Mouse (Mus musculus) myocyte (in vitro differentiated cells): Measurements from ENCODE around the gene Rab3il1. TPM values are rescaled to one million over a fixed set of nuclear protein-coding genes. Genes with fewer than 3 reads are reported as not detected.

ENCODE experiments used
- H3K27me3 ChIP-seq: one replicate; pipeline ENCODE4 v1.6.1; 2011; ENCODE audit not compliant: control insufficient read depth, insufficient read depth, insufficient read length
- H3K36me3 ChIP-seq: one replicate; pipeline ENCODE4 v1.6.1; 2011; ENCODE audit not compliant: control insufficient read depth, insufficient read depth
- H3K4me2 ChIP-seq: one replicate; pipeline ENCODE4 v1.6.1; 2011; ENCODE audit warnings: low read depth, control low read depth
- H3K4me3 ChIP-seq: one replicate; pipeline ENCODE4 v1.5.1; 2011; ENCODE audit warnings: mild to moderate bottlenecking, control low read depth, moderate library complexity
- H3K79me2 ChIP-seq: one replicate; pipeline ENCODE4 v1.6.1; 2011; ENCODE audit not compliant: control insufficient read depth, insufficient read depth
- H3ac ChIP-seq: one replicate; pipeline ENCODE4 v1.6.1; 2011; ENCODE audit not compliant: control insufficient read depth, insufficient read length
- CEBPB ChIP-seq: IDR thresholded peaks from 2 replicates; pipeline ENCODE4 v1.6.1; 2011; ENCODE audit warnings: mild to moderate bottlenecking, moderate library complexity; ENCODE audit not compliant: poor library complexity, insufficient read depth, severe bottlenecking
- E2F4 ChIP-seq: IDR thresholded peaks from one replicate; pipeline ENCODE4 v1.6.1; 2011; ENCODE audit warnings: mild to moderate bottlenecking, control low read depth, moderate library complexity; ENCODE audit not compliant: insufficient read depth
- MAX ChIP-seq: IDR thresholded peaks from one replicate; pipeline ENCODE4 v1.6.1; 2011; ENCODE audit warnings: low read depth, mild to moderate bottlenecking, control low read depth
- MYOD1 ChIP-seq, 3 experiments: IDR thresholded peaks; one replicate each; pipeline ENCODE4 v1.6.1; 2011; ENCODE audit warnings: control low read depth in 2 of 3, low read depth in 2 of 3, mild to moderate bottlenecking in 2 of 3, moderate library complexity in 1 of 3; ENCODE audit not compliant: insufficient read length in 2 of 3, control insufficient read depth in 1 of 3
- MYOG ChIP-seq, 3 experiments: IDR thresholded peaks; one replicate each; pipeline ENCODE4 v1.6.1; 2011; ENCODE audit warnings: control low read depth in 2 of 3, low read depth in 2 of 3, mild to moderate bottlenecking in 2 of 3; ENCODE audit not compliant: insufficient read length in 2 of 3, control insufficient read depth in 1 of 3, insufficient read depth in 1 of 3
- POLR2A ChIP-seq: IDR thresholded peaks from one replicate; pipeline ENCODE4 v1.6.1; 2011; ENCODE audit warnings: low read depth, mild to moderate bottlenecking, control low read depth, moderate library complexity; ENCODE audit not compliant: insufficient read length
- POLR2AphosphoS2 ChIP-seq: IDR thresholded peaks from one replicate; pipeline ENCODE4 v1.6.1; 2011; ENCODE audit warnings: low read depth, control low read depth; ENCODE audit not compliant: insufficient read length
- REST ChIP-seq: IDR thresholded peaks from one replicate; pipeline ENCODE4 v1.6.1; 2011; ENCODE audit warnings: mild to moderate bottlenecking, control low read depth, moderate library complexity; ENCODE audit not compliant: insufficient read depth, insufficient read length
- SRF ChIP-seq: IDR thresholded peaks from one replicate; pipeline ENCODE4 v1.6.1; 2011; ENCODE audit warnings: low read depth; ENCODE audit not compliant: control insufficient read depth, insufficient read length
- TCF12 ChIP-seq: IDR thresholded peaks from one replicate; pipeline ENCODE4 v1.6.1; 2011; ENCODE audit warnings: mild to moderate bottlenecking, control low read depth; ENCODE audit not compliant: poor library complexity, insufficient read depth, severe bottlenecking
- TCF3 ChIP-seq: IDR thresholded peaks from one replicate; pipeline ENCODE4 v1.6.1; 2011; ENCODE audit warnings: low read depth, control low read depth; ENCODE audit not compliant: insufficient read length
- USF1 ChIP-seq: IDR thresholded peaks from one replicate; pipeline ENCODE4 v1.6.1; 2011; ENCODE audit warnings: low read depth, mild to moderate bottlenecking, control low read depth, moderate library complexity
- polyA plus RNA-seq: library from polyadenylated mRNA; unstranded; fragments of >200 nt; fragmentation: generic; extraction: Trizol; gene quantifications from one replicate; pipeline ENCODE4 v1.2.1, GENCODE M21; 2012; ENCODE audit warnings: missing spikeins

The Rab3il1 gene
- polyA plus RNA-seq, 1 experiment: 15.2 TPM

- TF ChIP-seq POLR2AphosphoS2: no peak
- no peak for TF ChIP-seq E2F4
- TF ChIP-seq MYOD1 (IDR thresholded peaks at IDR 0.05; ENCODE audit: control insufficient read depth in 1 of 3, insufficient read length in 2 of 3, low read depth in 2 of 3): no peak
- no peak for TF ChIP-seq MYOG (IDR thresholded peaks at IDR 0.05; ENCODE audit: control insufficient read depth in 1 of 3, insufficient read depth in 1 of 3, insufficient read length in 2 of 3, low read depth in 2 of 3)
- no peak for TF ChIP-seq TCF3
- no peak for TF ChIP-seq TCF12
- no peak for TF ChIP-seq MAX
- TF ChIP-seq POLR2A: no peak
- no peak for TF ChIP-seq REST
- TF ChIP-seq USF1: no peak
- Histone ChIP-seq H3K27me3 (no peaks in the 10 kb centered on the region), H3K79me2 (peaks cover 68% of the 10 kb centered on the region), H3K4me3 (no peak overlapping the region), H3K4me2 (no peak overlapping the region), H3ac (no peak overlapping the region), H3K36me3 (peaks cover 65% of the 10 kb centered on the region)
Observed at GRCm38 (mm10) chr19:10050438-10050837, 49.0 kb downstream of the Rab3il1 start.

GRCm38 (mm10) chr19:10052698-10053097, 51.2 kb downstream of the Rab3il1 start:
- peaks cover 45% of the 10 kb centered on the region for H3K79me2 ChIP-seq
- no peak overlapping the region for H3K4me2 ChIP-seq
- TF ChIP-seq POLR2AphosphoS2: no peak
- peaks cover 79% of the 10 kb centered on the region for H3K36me3 ChIP-seq
- H3K4me3 ChIP-seq: no peak overlapping the region
- no peaks in the 10 kb centered on the region for H3K27me3 ChIP-seq
- H3ac ChIP-seq: no peak overlapping the region

GRCm38 (mm10) chr19:10053692-10054260, 52.3 kb downstream of the Rab3il1 start:
- Histone ChIP-seq H3K4me3 (no peak overlapping the region), H3K27me3 (no peaks in the 10 kb centered on the region), H3ac (no peak overlapping the region), H3K36me3 (peaks cover 82% of the 10 kb centered on the region), H3K79me2 (peaks cover 34% of the 10 kb centered on the region), H3K4me2 (no peak overlapping the region)
- no peak for TF ChIP-seq E2F4
- TF ChIP-seq MYOD1 (IDR thresholded peaks at IDR 0.05; ENCODE audit: control insufficient read depth in 1 of 3, insufficient read length in 2 of 3, low read depth in 2 of 3): no peak
- no peak for TF ChIP-seq CEBPB
- TF ChIP-seq REST: no peak
- TF ChIP-seq MAX: no peak
- TF ChIP-seq SRF: no peak
- no peak for TF ChIP-seq POLR2A
- no peak for TF ChIP-seq MYOG (IDR thresholded peaks at IDR 0.05; ENCODE audit: control insufficient read depth in 1 of 3, insufficient read depth in 1 of 3, insufficient read length in 2 of 3, low read depth in 2 of 3)
- no peak for TF ChIP-seq TCF3
- TF ChIP-seq POLR2AphosphoS2: no peak
- no peak for TF ChIP-seq TCF12
- no peak for TF ChIP-seq USF1

- H3K27me3 ChIP-seq: no peaks in the 10 kb centered on the region
- no peak for TF ChIP-seq CEBPB
- peak; percentile 33 for TF ChIP-seq POLR2AphosphoS2
- H3K4me3 ChIP-seq: no peak overlapping the region
- H3ac ChIP-seq: no peak overlapping the region
- H3K79me2 ChIP-seq: peaks cover 27% of the 10 kb centered on the region
- no peak overlapping the region for H3K4me2 ChIP-seq
- peaks cover 82% of the 10 kb centered on the region for H3K36me3 ChIP-seq
Observed at GRCm38 (mm10) chr19:10054361-10055075, 53.0 kb downstream of the Rab3il1 start.

DNA sequence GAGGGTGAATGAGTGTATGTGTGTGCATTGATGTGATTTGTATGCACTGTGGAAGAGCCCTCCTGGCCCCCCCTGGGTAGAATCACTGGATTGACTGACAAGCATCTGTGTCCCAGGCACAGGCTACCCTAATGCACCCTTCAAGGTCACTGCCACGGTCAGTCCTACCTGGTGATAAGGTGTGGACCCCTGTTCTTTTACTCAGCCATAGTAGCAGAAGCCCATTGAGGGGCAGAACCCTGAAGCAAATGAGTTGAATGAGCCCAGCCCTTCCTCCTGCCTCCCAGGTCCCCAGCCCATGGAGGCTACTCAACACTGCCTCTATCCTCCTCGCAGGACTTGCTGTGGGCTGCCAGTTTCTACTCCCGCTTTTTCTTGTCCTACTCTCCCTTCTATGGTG, 53.8 kb downstream of the Rab3il1 start:
- peaks cover 87% of the 10 kb centered on the region for H3K36me3 ChIP-seq
- no peak overlapping the region for H3ac ChIP-seq

More for the DNA sequence above, 53.8 kb downstream of the Rab3il1 start:
- H3K4me2 ChIP-seq: no peak overlapping the region
- H3K79me2 ChIP-seq: peaks cover 19% of the 10 kb centered on the region
- H3K4me3 ChIP-seq: no peak overlapping the region
- H3K27me3 ChIP-seq: no peaks in the 10 kb centered on the region
- TF ChIP-seq POLR2AphosphoS2 (peak; percentile 4), CEBPB (no peak)
